Mouse (Mus musculus): ENCODE results near the gene Polr2b.

Polr2b gene

DNA sequence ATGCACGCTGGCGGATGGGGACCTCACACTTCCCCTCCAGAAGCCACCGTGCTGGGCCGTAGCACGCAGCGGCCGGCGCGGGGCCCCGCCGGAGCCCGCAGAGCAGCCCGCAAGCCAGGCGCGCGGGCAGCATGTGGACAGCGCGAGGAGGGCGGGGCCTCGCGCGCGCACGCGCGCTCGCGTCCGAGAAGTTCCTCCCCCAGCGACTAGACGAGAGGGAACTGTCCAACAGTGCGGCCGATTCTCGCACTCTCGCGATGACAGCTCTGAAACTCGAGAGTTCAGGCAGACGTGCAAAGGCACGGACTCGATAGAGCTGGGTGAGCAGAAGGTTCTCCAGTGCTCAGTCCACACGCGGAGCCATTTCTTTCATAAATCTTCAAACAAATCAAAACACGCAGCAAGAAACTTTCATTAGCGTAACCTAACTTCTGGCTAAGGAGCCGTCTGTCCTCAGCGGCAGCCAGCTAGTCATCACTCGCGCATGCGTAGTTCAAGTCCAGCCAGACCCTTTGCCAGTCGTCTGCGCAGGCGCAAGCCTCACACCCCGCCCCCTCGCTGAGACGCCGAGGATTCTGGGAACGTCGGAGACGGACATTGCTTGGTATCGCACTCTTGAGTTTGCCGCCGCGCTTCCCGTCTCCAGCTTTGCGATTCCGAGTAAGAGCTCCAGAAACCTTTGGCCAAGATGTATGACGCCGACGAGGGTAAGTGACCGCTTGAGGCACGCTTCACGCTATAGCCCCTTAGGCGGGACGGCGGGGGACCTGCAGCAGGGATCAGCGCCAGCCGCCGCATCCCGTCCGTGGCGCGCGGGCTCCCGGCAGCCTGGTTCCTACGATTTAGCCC lies at the start of gene Polr2b, which contains the start of gene Noa1:
Polr2b (plus strand) TSS at position 224 of the 849 bp plus-strand sequence.
Noa1 (minus strand) TSS at position 161 of the 849 bp plus-strand sequence.
- DNase-seq, result peak; percentile 98

DNA sequence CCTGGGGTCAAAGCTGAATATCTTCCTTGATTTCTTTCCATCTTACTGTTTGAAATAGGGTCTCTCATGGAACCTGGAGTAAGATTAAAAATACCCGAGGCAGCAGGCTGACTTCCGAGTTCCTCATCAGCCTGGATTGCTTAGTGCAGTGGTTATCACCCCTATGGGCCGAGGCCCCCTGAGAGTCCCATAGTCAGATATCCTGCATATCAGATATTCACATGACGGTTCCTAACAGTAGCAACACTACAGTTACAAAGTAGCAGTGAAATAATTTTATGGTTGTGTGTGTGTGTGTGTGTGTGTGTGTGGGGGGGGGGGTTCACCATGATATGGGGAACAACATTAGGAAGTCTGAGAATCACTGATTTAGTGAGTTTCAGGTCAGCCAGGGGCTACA lies 48.8 kb upstream of the Polr2b start:
- no peak for DNase-seq

DNA sequence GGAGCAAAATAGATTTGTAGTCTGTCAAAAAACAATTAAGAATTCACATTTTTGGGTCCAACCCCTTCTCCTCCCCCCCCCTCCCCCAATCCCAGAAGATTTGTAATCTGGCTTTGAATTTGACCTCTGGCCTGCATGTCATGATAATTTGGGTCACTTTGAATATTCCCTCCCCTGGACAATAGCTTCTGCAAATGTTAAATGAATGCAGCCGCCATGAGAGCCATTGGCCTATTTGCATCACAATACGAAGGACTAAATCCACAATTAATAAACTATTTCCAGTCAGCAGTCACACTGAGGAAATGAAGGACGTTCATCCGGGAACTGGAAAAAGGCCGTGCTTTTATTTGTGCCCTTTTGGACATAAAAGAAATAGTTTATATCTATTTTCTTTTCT lies 47.8 kb upstream of the Polr2b start:
- DNase-seq, result no peak

DNA sequence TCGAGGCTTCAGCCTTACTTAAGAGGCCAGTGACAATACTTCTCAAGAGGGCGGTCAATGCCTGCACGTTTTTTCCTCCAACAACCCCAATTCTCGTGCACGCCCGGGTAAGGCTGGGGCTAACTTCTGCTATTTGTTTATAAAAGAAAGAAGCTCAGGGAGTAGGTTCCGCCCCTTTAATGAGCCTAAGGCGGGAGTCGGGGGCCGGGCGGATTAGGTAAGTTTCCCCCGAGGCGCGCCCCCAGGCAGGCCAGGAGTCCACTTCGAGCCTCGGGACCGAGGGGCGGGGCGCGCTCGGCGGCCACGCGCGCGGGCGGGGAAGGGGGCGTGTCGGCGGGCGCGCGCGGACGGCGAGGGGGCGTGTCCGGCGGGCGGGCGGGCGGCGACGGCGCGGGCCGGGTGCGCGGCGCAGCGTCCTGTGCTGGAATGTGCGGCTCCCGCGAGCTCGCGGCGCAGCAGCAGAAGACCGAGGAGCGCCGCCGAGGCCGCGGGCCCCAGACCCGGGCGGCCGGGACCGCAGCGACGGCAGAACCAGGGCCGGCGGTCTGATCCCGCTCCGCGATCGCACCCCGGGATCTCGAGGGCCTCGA lies 44.8 kb upstream of the Polr2b start, which contains the start of gene Rest:
Rest (plus strand) TSS at position 411 of the 590 bp plus-strand sequence.
- peak; percentile 89 for DNase-seq

DNA sequence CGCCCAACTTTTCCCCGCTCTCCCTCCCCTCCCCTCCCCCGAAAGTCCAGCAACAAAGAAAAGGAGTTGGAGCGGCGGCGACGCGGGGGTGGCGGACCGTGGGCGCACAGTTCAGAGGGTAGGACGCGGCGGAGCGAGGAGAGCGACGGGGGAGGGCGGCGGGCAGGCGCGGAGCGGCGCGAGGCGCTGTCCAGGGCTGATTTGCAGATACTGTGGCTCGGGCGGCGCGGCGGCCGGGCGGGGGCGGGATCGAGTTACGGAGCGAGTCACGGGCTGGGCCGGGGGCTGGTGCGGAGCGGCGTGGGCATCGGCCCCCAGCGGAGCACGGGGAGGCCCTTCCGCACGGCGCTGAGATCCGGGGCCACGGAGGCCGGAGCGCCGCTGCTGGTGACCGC lies 44.3 kb upstream of the Polr2b start:
- DNase-seq, result peak; percentile 64

DNA sequence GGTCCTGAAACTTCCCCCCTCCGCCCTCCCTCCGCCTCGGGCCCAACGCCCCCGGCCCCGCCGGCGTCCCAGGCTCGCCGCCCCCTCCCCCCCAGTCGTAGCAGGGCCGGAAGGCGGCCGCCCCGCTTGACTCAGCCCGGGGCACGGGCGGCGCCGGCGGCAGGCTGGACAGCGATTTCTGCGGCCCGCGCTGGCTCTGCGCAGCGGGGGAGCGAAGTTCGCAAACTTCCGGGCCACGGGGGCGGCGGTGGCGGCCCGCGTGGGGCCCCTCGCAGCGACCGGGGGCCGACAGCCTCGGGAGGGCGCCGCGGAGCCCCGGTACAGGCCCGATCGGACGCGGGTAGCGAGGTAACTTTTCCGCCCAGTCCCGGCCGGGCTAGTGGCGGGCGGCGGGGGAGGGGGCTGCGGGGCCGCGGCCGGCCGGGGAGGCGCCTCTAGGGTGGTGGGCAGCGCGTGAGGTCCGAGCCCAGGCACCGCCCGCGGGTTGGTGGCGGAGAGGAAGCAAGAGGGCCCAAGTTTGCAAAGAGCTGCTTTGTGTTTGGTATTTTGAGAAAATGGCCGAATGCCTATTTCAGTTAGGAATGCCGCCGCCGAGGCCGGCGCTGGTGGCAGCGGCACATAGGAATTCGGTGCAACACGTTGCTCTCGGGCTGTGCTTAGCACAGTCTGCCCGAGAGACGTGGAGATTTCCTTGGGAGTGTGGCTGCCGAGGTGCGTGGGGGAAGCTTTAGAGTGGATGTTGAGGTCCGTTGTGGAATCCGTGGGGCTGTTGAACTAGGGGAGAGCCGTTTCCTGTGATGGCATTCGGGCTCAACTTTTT lies 43.7 kb upstream of the Polr2b start:
- DNase-seq, result peak; percentile 47

DNA sequence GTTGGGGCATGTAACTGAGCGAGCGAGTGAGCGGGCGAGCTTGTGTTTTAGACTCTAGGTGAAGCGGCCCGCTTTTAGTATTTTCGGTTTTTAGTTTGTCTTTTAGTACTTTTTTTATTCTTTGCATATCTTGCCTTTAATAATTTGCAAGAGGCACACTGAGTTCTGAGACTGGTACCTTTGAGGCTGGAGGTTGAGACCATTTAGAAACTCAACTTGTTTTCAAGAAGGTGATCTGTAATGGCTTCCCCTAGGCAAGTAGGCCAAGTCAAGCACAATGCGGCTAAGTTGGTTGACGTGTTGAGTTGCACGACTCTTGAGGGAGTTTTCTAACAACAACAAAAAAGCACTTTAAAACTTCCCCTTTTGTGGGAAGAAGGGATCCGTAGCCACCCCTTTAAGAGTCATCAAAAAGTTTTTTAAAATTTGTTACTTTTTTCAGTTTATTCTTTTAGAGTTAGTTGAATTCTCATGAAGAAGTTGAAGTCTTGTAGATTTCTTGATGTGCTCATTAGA lies 43.0 kb upstream of the Polr2b start:
- no peak for DNase-seq

DNA sequence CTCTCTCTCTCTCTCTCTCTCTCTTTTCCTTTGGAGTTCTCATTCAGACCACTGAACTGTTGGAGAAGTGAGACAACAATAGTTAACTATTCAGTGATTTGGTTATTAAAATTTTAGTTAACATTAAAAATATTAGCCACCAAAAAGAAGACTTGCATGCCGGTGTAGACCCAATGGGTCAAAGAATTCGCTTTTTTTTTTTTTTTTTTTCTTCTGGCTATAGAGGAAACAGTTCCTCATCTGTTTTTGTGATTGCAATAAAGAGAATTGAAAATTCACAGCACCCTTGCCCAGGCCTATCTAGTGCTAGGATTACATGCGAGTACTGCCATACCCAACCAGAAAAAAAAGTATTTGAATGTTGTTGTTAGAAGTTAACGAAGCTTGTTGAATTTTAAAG lies 42.5 kb upstream of the Polr2b start:
- no peak for DNase-seq

DNA sequence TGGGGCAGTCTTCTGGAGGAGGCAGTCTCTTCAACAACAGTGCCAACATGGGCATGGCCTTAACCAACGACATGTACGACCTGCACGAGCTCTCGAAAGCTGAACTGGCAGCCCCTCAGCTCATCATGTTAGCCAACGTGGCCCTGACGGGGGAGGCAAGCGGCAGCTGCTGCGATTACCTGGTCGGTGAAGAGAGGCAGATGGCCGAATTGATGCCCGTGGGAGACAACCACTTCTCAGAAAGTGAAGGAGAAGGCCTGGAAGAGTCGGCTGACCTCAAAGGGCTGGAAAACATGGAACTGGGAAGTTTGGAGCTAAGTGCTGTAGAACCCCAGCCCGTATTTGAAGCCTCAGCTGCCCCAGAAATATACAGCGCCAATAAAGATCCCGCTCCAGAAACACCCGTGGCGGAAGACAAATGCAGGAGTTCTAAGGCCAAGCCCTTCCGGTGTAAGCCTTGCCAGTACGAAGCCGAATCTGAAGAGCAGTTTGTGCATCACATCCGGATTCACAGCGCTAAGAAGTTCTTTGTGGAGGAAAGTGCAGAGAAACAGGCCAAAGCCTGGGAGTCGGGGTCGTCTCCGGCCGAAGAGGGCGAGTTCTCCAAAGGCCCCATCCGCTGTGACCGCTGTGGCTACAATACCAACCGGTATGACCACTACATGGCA lies 41.9 kb upstream of the Polr2b start:
- no peak for DNase-seq

DNA sequence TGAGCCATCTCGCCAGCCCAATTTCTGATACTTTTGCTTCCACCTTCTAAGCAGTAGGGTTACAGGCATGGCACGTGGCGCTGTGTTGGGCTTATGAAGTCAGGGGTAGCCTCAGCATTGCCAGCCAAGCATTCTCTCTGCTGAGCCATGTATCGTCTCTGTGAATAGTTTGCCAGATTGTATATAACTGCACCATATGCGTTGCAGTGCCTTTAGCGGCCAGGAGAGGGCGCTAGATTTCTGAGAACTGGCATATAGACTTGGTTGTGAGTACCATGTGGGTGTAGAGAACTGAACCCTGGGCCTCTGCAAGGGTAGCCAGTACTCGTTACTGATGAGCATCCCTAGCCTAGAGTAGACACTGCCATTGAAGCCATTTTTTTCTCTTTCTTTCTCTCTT lies 40.5 kb upstream of the Polr2b start:
- DNase-seq, result no peak

DNA sequence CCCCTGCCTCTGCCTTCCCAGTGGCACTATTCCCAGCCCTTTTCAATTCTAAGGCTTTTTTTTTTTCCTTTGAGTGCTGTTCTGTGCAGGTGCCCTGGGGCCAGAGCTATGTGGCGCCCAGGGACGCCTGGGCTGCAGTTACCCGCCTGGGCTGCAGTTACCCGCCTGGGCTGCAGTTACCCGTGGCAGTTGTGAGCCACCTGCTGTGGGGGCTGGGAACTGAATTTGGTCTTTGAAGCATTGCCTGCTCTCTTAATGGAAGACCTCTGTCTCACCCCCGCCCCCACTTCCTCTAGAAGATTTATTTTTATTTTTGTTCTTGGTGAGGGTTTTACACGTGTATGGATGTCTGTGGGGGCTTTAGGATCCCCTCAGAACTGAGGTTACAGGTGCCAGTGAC lies 36.8 kb upstream of the Polr2b start:
- DNase-seq, result no peak

DNA sequence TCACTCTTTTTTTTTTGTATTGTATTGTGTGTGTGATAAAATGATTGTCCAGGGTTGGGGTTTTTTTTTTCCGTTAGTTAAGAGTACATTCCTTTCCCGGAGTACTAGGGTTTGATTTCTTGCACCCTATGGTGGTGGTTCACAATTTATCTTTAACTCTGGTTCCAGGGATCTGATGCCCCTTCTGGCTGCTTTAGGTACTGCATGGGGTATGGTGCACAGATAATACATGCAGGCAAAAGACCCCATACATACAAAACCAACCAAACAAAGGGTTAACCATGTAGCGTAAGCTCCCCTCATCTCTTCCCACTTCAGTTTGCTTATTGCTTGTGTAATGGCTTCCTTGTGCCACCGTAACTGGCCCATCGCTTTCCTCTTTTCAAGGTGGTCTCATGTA lies 34.0 kb upstream of the Polr2b start:
- no peak for DNase-seq

DNA sequence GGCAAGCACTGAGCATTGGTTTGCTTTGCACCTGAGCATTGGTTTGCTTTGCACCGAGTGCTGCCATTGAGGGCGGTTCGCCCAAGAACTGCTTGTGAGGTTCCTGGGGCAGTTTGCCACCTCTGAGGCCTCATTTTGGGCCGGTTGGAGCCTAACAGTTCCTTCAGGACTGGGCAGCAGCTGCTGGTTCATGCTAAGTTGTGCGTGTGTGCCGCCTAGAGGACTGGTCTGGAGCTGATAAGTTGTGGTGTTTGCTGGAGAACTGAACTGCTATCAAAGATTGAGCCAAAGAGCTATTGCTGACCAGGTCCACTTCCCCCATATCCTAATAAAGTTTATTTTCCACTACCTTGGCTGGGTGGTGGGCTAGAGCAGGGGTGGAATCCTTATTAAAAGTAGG lies 32.7 kb upstream of the Polr2b start:
- no peak for DNase-seq

DNA sequence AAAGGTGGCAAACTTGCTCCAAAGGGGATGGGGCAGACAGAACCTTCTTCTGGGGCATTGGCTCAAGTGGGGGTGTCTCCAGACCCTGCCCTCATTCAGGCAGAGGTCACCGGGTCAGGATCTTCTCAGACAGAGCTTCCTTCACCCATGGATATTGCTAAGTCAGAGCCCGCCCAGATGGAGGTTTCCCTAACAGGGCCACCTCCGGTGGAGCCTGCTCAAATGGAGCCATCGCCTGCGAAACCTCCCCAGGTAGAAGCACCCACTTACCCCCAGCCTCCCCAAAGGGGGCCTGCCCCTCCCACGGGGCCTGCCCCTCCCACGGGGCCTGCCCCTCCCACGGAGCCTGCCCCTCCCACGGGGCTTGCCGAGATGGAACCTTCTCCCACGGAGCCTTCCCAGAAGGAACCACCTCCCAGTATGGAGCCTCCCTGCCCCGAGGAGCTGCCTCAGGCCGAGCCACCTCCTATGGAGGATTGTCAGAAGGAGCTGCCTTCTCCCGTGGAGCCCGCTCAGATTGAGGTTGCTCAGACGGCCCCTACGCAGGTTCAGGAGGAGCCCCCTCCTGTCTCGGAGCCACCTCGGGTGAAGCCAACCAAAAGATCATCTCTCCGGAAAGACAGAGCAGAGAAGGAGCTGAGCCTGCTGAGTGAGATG lies 28.3 kb upstream of the Polr2b start:
- DNase-seq, result no peak

DNA sequence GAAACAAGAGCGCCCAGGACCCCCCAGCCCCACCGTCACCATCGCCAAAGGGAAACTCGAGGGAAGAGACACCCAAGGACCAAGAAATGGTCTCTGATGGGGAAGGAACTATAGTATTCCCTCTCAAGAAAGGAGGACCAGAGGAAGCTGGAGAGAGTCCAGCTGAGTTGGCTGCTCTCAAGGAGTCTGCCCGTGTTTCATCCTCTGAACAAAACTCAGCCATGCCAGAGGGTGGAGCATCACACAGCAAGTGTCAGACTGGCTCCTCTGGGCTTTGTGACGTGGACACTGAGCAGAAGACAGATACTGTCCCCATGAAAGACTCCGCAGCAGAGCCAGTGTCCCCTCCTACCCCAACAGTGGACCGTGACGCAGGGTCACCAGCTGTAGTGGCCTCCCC lies 27.7 kb upstream of the Polr2b start:
- no peak for DNase-seq

DNA sequence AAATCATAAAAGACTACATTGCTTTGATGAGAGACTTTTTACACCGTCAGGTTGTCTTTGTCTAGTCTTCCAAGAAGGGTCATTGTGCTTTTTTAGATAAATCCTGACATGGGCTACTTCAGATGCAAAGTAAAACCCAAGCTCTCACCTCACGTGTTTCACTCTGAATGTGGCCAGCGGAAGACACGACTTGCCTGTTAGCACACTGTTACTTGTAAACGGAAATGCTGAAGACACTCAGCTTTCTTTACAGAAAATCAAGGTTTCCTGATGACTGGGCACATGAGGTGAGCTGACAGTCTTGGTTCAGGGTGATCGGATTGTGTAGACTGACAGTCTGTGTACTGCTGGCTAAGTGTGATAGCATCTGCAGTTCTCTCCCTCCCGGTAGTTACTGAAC lies 24.3 kb upstream of the Polr2b start:
- no peak for DNase-seq

DNA sequence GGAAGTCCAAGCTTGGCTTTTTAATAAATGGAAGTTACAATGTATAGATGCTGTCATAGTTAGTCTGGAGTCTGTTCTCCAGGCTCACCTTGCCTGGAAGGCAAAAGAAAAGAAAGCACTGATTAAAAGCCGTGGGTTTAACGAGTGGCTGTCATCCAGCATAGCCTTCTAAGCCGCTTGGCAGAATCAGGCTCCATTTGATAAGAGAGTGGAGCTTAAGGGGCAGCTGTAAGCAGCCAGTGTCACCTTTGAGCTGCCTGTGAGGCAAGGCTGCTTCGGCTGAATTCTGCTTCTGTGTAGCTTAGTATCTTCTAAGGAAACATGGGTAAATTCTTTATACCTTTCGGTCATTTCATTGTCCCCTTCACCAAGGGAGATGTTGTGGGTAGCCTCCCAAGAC lies 23.0 kb upstream of the Polr2b start:
- no peak for DNase-seq

DNA sequence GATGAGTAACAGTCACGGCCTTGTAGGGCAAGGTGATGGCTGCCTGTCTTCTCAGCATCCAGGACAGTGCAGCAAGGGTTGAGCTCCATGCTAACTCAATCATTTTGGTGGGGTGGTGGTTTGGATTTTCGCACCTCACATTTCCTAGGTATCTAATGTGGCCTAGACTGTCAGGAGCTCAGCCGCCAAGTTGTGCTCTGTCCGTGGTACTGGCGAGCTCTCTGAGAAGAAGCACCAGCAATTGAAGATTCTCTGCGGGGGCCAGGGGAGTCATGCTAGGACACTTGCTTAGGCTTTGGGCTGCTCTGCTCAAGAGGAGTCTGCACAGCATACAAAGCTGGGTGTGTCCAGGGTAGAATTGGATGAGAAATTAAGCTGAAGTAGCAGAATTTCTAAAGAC lies 22.0 kb upstream of the Polr2b start:
- DNase-seq, result no peak

DNA sequence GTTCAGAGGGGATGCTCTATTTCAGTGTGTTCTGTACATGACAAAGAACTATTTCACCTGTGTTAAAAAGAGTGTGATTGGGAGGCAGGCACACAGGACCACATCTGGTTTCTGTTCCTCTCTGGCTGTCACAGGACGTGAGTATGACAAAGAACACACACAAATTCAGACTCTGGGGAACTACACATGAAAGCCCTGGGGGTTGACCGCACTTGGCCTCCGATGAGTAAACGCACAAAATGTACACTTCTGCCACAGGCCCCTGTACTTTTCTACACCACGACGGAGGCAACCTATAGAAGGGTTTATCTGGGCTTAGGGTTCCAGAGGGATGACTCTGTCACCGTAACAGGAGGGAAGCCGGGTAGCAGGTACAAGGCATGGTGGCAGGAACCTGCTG lies 20.3 kb upstream of the Polr2b start:
- DNase-seq, result no peak

DNA sequence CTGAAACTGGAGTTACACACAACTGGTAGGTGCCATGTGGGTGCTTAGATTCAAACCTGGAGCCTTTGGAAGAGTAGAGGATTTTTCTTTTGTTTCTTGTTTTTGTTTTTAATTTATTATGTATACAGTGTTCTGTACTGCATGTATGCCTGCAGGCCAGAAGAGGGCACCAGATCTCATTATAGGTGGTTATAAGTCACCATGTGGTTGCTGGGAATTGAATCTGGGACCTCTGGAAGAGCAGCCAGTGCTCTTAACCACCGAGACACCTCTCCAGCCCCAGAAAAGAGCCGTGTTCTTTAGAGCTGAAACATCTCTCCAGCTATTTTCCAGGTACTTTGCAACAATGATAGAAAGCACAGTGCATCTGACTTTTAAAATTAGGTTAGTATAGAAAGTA lies 19.3 kb upstream of the Polr2b start:
- no peak for DNase-seq

DNA sequence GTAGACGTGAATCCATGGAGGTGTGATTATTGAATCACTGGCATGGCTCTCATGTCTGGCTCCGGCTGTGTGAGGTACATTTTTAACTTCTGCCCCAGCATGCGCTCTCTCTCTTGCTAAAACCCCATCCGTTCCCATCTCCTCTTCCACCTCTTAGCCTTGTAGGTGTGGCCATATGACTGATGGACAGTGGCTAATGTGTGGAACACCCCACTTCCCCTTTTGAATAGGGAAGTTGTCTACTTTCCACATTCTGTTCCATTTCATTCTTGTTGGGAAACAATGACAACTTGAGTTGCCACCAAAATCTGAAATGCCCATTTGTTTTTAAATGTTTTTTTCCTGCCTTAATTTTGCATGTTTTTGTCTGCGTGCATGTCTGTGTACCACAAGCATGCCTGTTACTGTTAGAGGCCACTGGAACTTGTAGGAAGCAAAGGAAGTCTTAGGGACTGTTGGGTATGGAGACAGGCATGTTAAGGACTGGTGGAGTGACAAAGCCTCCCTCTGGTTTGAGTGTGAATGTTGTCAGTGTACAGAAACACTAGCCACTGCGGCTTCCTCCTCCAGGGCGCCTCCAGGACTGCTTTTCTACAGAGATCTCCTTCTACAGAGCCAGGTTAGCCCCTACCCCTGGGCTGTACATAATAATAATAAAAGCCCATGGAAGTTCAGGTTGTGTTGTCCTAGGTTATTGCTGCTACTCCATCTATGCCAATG lies 17.0 kb upstream of the Polr2b start:
- no peak for DNase-seq

DNA sequence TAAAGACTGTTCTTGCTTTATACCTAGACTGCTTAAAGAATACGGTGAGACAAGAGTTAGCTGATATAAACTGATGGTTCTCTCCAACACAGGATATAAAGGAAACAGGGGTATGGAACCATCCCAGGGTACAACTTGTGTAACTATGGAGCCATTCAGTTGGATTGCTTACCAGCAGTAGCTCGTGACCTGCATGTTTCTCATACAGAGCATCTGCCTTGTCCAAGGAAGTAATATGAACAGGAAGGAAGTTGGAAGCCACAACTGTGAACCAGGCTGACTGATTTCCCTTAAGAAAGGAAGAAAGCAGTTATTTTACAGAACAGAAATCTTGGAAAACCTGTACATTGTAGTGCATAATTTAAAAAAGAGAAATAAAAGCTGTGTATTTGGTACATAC lies 10.5 kb upstream of the Polr2b start:
- DNase-seq, result no peak

Measured in kidney, adult 11 months (tissue).